Mouse (Mus musculus): Measurements from ENCODE around the gene Gm9767. TPM values are rescaled to one million over a fixed set of nuclear protein-coding genes. Genes with fewer than 3 reads are reported as not detected.

The Gm9767 gene
- polyA plus RNA-seq (2014; fragmentation: Illumina TruSeq; extraction: RNeasy Lipid Tissue Mini Kit (QIAGEN cat#74804); ENCODE audit: low read depth, low replicate concordance), result not detected

DNA sequence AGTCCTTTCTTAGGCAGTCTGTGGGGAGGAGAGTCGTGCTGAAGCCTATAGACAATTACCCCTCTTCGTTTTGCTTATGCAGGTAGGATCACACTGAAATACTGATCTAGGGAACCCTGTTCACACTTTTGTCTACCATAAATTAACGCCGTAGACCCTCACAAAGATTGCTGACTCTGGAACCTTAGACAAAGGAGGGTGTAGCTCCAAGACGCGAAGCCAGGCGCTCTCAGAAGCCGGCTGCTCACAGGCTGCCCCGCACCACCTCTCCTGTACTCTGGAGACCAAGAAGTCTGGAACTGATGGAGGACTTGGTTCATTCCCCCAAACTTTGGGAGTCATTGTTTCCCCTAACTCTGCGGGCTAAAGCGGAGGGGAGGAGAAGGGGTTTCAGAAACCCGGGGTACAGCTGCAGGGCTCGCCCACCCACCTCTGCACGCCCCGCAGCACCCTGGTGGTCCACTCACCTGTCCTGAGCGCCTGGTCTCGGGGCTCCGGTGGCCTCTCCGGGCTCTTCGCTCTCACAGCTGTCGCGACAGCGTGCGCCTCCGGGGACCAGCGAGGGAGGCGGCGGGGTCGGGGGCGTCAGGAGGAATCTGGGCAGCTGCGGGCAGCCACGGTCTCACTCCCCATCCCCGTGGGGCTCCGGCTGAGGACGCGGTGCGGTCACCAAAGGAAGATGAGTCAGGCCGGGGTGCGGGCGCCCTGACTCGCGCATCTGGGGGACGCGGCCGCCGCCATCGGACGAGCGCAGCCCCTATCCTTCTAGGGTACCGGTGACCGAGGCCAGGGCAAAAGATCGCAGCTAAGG, at the start of gene Gm9767:
Gene Gm9767 (plus strand): TSS at position 585 of the 811 bp plus-strand sequence.

GRCm38 (mm10) chr10:26078521-26079142, 577 bp downstream of the Gm9767 start, which contains the start of gene Tmem200a:
Tmem200a (minus strand) TSS chr10:26079052.

Other genes starting within 250 kb of the Gm9767 start
- gene Tmem200a, start 797 bp downstream of the Gm9767 start, polyA plus RNA-seq (2014; fragmentation: Illumina TruSeq; extraction: RNeasy Lipid Tissue Mini Kit (QIAGEN cat#74804); ENCODE audit: low read depth, low replicate concordance), result 0.61 TPM
- gene Samd3, start 151.5 kb downstream of the Gm9767 start, polyA plus RNA-seq (2014; fragmentation: Illumina TruSeq; extraction: RNeasy Lipid Tissue Mini Kit (QIAGEN cat#74804); ENCODE audit: low read depth, low replicate concordance), result not detected